ENCODE assay signal across 10 mouse cellular contexts in the genomic region with DNA sequence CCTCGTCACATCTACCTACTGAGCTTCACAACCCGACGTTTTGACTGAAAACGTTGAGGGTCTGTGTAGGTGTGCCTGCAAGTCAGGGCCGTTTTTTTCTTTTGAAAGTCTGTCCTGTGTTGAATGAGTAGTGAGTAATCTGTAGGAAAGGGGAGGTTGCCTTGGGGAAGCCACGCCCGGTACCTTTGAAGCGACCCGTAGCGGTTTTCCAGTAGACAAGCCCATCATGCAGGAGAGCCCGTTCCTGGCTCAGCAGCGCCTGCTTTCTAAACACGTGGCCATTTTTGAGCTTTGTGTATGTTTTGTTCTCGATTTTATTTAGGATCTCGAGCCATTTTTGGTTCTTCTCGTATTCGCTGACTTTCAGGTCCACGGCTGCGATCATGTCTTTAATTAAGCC.
"Had no signal": no experiment of that assay in that cellular context is flagged by ENCODE, and none has a peak within 500 bp of the region (broad histone marks: within the 10 kb centered on the region; RNA-seq: fewer than 3 reads in every experiment).

No protein-coding gene starts in this region.

- DNase-seq: lung, adult 18-20 months; lung, embryonic 14.5 days; lung, postnatal 10 days; lung, postnatal 4 days; right cerebral cortex, postnatal 25 days; right cerebral cortex, postnatal 4 days; spleen, adult 18-20 months; thymus, adult 18-20 months; thymus, postnatal 14 days; thymus, postnatal 36 days had no signal
